Mouse (Mus musculus): ENCODE data around the gene Tmed2. TPM values are rescaled to one million over a fixed set of nuclear protein-coding genes. Genes with fewer than 3 reads are reported as not detected.
A peak's percentile ranks its signal among the peaks of the same experiment; 100 is the strongest.
"Not testable (repeated sequence)": the region's sequence is repeated elsewhere in the genome, so short reads cannot be mapped to it uniquely, and the experiment has no call there.

The Tmed2 gene
- polyA plus RNA-seq (2015; fragmentation: Nextera tagmentation; extraction: Ambion mirVana), result 360 and 367 TPM in 2 replicates

- Histone ChIP-seq H3K36me3 (peaks cover 22% of the 10 kb centered on the region), H3K4me2 (peak within 1 kb of the TSS; percentile 94), H3K4me3 (peak within 1 kb of the TSS; percentile 93), H3K9ac (peak within 1 kb of the TSS; percentile 89), H3K9me3 (no peaks in the 10 kb centered on the region), H3K27ac (peak within 1 kb of the TSS; percentile 87), H3K4me1 (replicated peaks) (peaks cover 23% of the 10 kb centered on the region), H3K27me3 (peaks cover 5% of the 10 kb centered on the region)
- peak; percentile 95 for ATAC-seq (ENCODE audit: low FRiP score)
- under 1% methylated on average over 34 of the region's 35 CpGs for WGBS
These were observed at the start of gene Tmed2 for GRCm38 (mm10) chr5:124540383-124540786. Gene Tmed2, plus strand, starts transcription at chr5:124540695.

- H3K4me3 ChIP-seq, result no peak overlapping the region
- WGBS, result 93% methylated on average over 4 of the region's 4 CpGs
- ATAC-seq (ENCODE audit: low FRiP score), result no peak
These were observed 48.8 kb upstream of the Tmed2 start for GRCm38 (mm10) chr5:124491732-124492131.

GRCm38 (mm10) chr5:124492618-124493017, 47.9 kb upstream of the Tmed2 start:
- Histone ChIP-seq H3K9ac (no peak overlapping the region), H3K4me1 (replicated peaks) (peaks cover 11% of the 10 kb centered on the region), H3K27ac (no peak overlapping the region), H3K36me3 (peaks cover 58% of the 10 kb centered on the region), H3K9me3 (no peaks in the 10 kb centered on the region), H3K27me3 (no peaks in the 10 kb centered on the region), H3K4me2 (no peak overlapping the region), H3K4me3 (no peak overlapping the region)
- no peak for ATAC-seq (ENCODE audit: low FRiP score)
- 86% methylated on average over 4 of the region's 4 CpGs for WGBS

More at GRCm38 (mm10) chr5:124491732-124492131, 48.8 kb upstream of the Tmed2 start:
- H3K36me3 ChIP-seq, result peaks cover 53% of the 10 kb centered on the region
- H3K9ac ChIP-seq, result no peak overlapping the region
- no peak overlapping the region for H3K27ac ChIP-seq
- H3K4me1 ChIP-seq (replicated peaks), result peaks cover 11% of the 10 kb centered on the region
- H3K27me3 ChIP-seq, result no peaks in the 10 kb centered on the region
- H3K9me3 ChIP-seq, result no peaks in the 10 kb centered on the region
- no peak overlapping the region for H3K4me2 ChIP-seq

- H3K4me2 ChIP-seq, result no peak overlapping the region
- H3K9me3 ChIP-seq, result no peaks in the 10 kb centered on the region
- H3K27me3 ChIP-seq, result no peaks in the 10 kb centered on the region
- peaks cover 11% of the 10 kb centered on the region for H3K4me1 ChIP-seq (replicated peaks)
- H3K4me3 ChIP-seq, result no peak overlapping the region
- peaks cover 58% of the 10 kb centered on the region for H3K36me3 ChIP-seq
- H3K9ac ChIP-seq, result no peak overlapping the region
- WGBS, result 95% methylated on average over 11 of the region's 11 CpGs
- no peak for ATAC-seq (ENCODE audit: low FRiP score)
- no peak overlapping the region for H3K27ac ChIP-seq
These were observed 47.0 kb upstream of the Tmed2 start for GRCm38 (mm10) chr5:124493455-124493854.

GRCm38 (mm10) chr5:124495547-124495946, 44.9 kb upstream of the Tmed2 start:
- no peak overlapping the region for H3K27ac ChIP-seq

GRCm38 (mm10) chr5:124496614-124497514, 43.6 kb upstream of the Tmed2 start:
- H3K27ac ChIP-seq, result no peak overlapping the region
- H3K9me3 ChIP-seq, result no peaks in the 10 kb centered on the region
- H3K4me1 ChIP-seq (replicated peaks), result peaks cover 15% of the 10 kb centered on the region
- H3K4me3 ChIP-seq, result no peak overlapping the region
- ATAC-seq (ENCODE audit: low FRiP score), result no peak
- peak overlapping the region; percentile 29; the same call in 1 of the 2 replicates for H3K9ac ChIP-seq
- WGBS, result 75% methylated on average over 15 of the region's 15 CpGs
- peaks cover 51% of the 10 kb centered on the region for H3K36me3 ChIP-seq
- no peak overlapping the region for H3K4me2 ChIP-seq
- no peaks in the 10 kb centered on the region for H3K27me3 ChIP-seq

More at GRCm38 (mm10) chr5:124495547-124495946, 44.9 kb upstream of the Tmed2 start:
- Histone ChIP-seq H3K9me3 (no peaks in the 10 kb centered on the region), H3K4me3 (no peak overlapping the region), H3K4me1 (replicated peaks) (peaks cover 15% of the 10 kb centered on the region), H3K36me3 (peaks cover 51% of the 10 kb centered on the region), H3K27me3 (no peaks in the 10 kb centered on the region), H3K4me2 (no peak overlapping the region), H3K9ac (peak overlapping the region; percentile 30; the same call in 1 of the 2 replicates)
- no peak for ATAC-seq (ENCODE audit: low FRiP score)
- WGBS, result 35% methylated on average over 7 of the region's 7 CpGs

GRCm38 (mm10) chr5:124498221-124498876, 42.1 kb upstream of the Tmed2 start:
- Histone ChIP-seq H3K9me3 (no peaks in the 10 kb centered on the region), H3K27ac (no peak overlapping the region), H3K27me3 (no peaks in the 10 kb centered on the region), H3K4me3 (no peak overlapping the region), H3K4me2 (no peak overlapping the region), H3K36me3 (peaks cover 46% of the 10 kb centered on the region), H3K9ac (no peak overlapping the region), H3K4me1 (replicated peaks) (peaks cover 15% of the 10 kb centered on the region)
- 76% methylated on average over 9 of the region's 9 CpGs for WGBS
- no peak for ATAC-seq (ENCODE audit: low FRiP score)

GRCm38 (mm10) chr5:124499001-124499400, 41.5 kb upstream of the Tmed2 start:
- Histone ChIP-seq H3K27me3 (no peaks in the 10 kb centered on the region), H3K4me1 (replicated peaks) (peaks cover 15% of the 10 kb centered on the region), H3K36me3 (peaks cover 40% of the 10 kb centered on the region), H3K9ac (no peak overlapping the region), H3K4me2 (no peak overlapping the region), H3K4me3 (no peak overlapping the region), H3K9me3 (no peaks in the 10 kb centered on the region), H3K27ac (no peak overlapping the region)
- WGBS, result 15% methylated on average over 5 of the region's 5 CpGs
- ATAC-seq (ENCODE audit: low FRiP score), result no peak

GRCm38 (mm10) chr5:124500037-124500436, 40.5 kb upstream of the Tmed2 start:
- not testable (repeated sequence) for H3K27me3 ChIP-seq; H3K9me3 ChIP-seq; H3K4me3 ChIP-seq; H3K9ac ChIP-seq; H3K4me2 ChIP-seq; H3K27ac ChIP-seq; ATAC-seq (ENCODE audit: low FRiP score)
- H3K36me3 ChIP-seq, result peaks cover 46% of the 10 kb centered on the region
- WGBS, result 78% methylated on average over 4 of the region's 4 CpGs
- peaks cover 15% of the 10 kb centered on the region for H3K4me1 ChIP-seq (replicated peaks)

- H3K4me3 ChIP-seq, result no peak overlapping the region
- no peak overlapping the region for H3K9ac ChIP-seq
- no peak overlapping the region for H3K27ac ChIP-seq
- 91% methylated on average over 3 of the region's 3 CpGs for WGBS
- H3K4me1 ChIP-seq (replicated peaks), result peaks cover 11% of the 10 kb centered on the region
- ATAC-seq (ENCODE audit: low FRiP score), result no peak
- peaks cover 43% of the 10 kb centered on the region for H3K36me3 ChIP-seq
- H3K27me3 ChIP-seq, result no peaks in the 10 kb centered on the region
- no peaks in the 10 kb centered on the region for H3K9me3 ChIP-seq
- H3K4me2 ChIP-seq, result no peak overlapping the region
These were observed 39.9 kb upstream of the Tmed2 start for GRCm38 (mm10) chr5:124500573-124500972.

GRCm38 (mm10) chr5:124501541-124501940, 39.0 kb upstream of the Tmed2 start:
- 93% methylated on average over 10 of the region's 10 CpGs for WGBS
- 0 out of 2 replicates have a peak, but pooled peaks cover 4% of the 10 kb centered on the region for H3K4me1 ChIP-seq (replicated peaks)
- no peak overlapping the region for H3K9ac ChIP-seq
- H3K27ac ChIP-seq, result no peak overlapping the region
- ATAC-seq (ENCODE audit: low FRiP score), result no peak
- H3K36me3 ChIP-seq, result peaks cover 39% of the 10 kb centered on the region
- no peaks in the 10 kb centered on the region for H3K9me3 ChIP-seq
- no peaks in the 10 kb centered on the region for H3K27me3 ChIP-seq
- H3K4me3 ChIP-seq, result no peak overlapping the region
- H3K4me2 ChIP-seq, result no peak overlapping the region

GRCm38 (mm10) chr5:124503742-124504141, 36.8 kb upstream of the Tmed2 start:
- 70% methylated on average over 14 of the region's 14 CpGs for WGBS

More at GRCm38 (mm10) chr5:124503742-124504141, 36.8 kb upstream of the Tmed2 start:
- Histone ChIP-seq H3K4me2 (no peak overlapping the region), H3K4me1 (replicated peaks) (peaks cover 11% of the 10 kb centered on the region; the same call in 1 of the 2 replicates), H3K9me3 (no peaks in the 10 kb centered on the region), H3K36me3 (peaks cover 32% of the 10 kb centered on the region), H3K4me3 (no peak overlapping the region), H3K27me3 (no peaks in the 10 kb centered on the region), H3K9ac (no peak overlapping the region), H3K27ac (no peak overlapping the region)
- ATAC-seq (ENCODE audit: low FRiP score), result no peak
